Mouse (Mus musculus) hindbrain, embryonic 16.5 days (tissue): ENCODE measurements around the gene Zdbf2. TPM values are rescaled to one million over a fixed set of nuclear protein-coding genes. Genes with fewer than 3 reads are reported as not detected.

Experiments used
- ATAC-seq: fragments of 200-750 bp; cut with Nextera tagmentation; 2 replicates; pipeline ENCODE4 v1.8.0; 2017; ENCODE audit warnings: moderate TSS enrichment, moderate library complexity
- H3K27ac ChIP-seq: fragments of 300-500 bp; sonication (generic); 2 replicates; pipeline ENCODE4 v1.5.1; 2014; ENCODE audit warnings: low read depth, mild to moderate bottlenecking, control low read depth, low read length, moderate library complexity
- H3K27me3 ChIP-seq: fragments of 300-500 bp; sonication (generic); replicated peaks from 2 replicates; pipeline ENCODE4 v1.6.1; 2014; ENCODE audit warnings: low read length; ENCODE audit not compliant: control insufficient read depth, insufficient read depth
- H3K36me3 ChIP-seq: fragments of 300-500 bp; sonication (generic); 2 replicates; pipeline ENCODE4 v1.6.1; 2014; ENCODE audit warnings: mild to moderate bottlenecking, low read length, moderate library complexity, mixed read lengths; ENCODE audit not compliant: control insufficient read depth, insufficient read depth
- H3K4me1 ChIP-seq: fragments of 300-500 bp; sonication (generic); 2 replicates; pipeline ENCODE4 v1.6.1; 2014; ENCODE audit warnings: low read depth, low read length; ENCODE audit not compliant: control insufficient read depth, insufficient read depth
- H3K4me2 ChIP-seq: fragments of 300-500 bp; sonication (generic); 2 replicates; pipeline ENCODE4 v1.6.1; 2014; ENCODE audit warnings: mild to moderate bottlenecking, low read length, control low read depth, moderate library complexity
- H3K4me3 ChIP-seq: fragments of 300-500 bp; sonication (generic); 2 replicates; pipeline ENCODE4 v1.5.1; 2014; ENCODE audit warnings: mild to moderate bottlenecking, low read length, control low read depth, moderate library complexity
- H3K9ac ChIP-seq: fragments of 300-500 bp; sonication (generic); 2 replicates; pipeline ENCODE4 v1.6.1; 2014; ENCODE audit warnings: low read depth, mild to moderate bottlenecking, control low read depth, low read length, moderate library complexity
- H3K9me3 ChIP-seq: fragments of 300-500 bp; sonication (generic); 2 replicates; pipeline ENCODE4 v1.6.1; 2014; ENCODE audit warnings: mild to moderate bottlenecking, low read length, moderate library complexity; ENCODE audit not compliant: control insufficient read depth
- WGBS: fragments of 180-500 bp; shearing (Covaris S2); extraction: QIAGEN DNeasy Blood & Tissue Kit; methylation state at CpG from one replicate; pipeline ENCODE4 v1.1.7; 2014; 5-methylcytosine and 5-hydroxymethylcytosine counted together
- polyA plus RNA-seq: library from polyadenylated mRNA; unstranded; fragments of >200 nt; fragmentation: Nextera tagmentation; extraction: Ambion mirVana; gene quantifications from 2 replicates; pipeline ENCODE4 v1.2.1, GENCODE M21; 2015

Zdbf2 gene
- polyA plus RNA-seq, 1 experiment from 2014 or later: 36.3 TPM

- Histone ChIP-seq H3K4me2 (peak overlapping the region; percentile 60), H3K36me3 (no peaks in the 10 kb centered on the region), H3K27ac (peak overlapping the region; percentile 52; the same call in 1 of the 2 replicates), H3K9me3 (no peaks in the 10 kb centered on the region), H3K4me1 (peaks cover 2% of the 10 kb centered on the region; the same call in 1 of the 2 replicates), H3K27me3 (peaks cover 29% of the 10 kb centered on the region), H3K9ac (peak overlapping the region; percentile 53), H3K4me3 (peak overlapping the region; percentile 34)
- ATAC-seq: no peak
- 2% methylated on average over 18 of the region's 18 CpGs for WGBS
Observed at GRCm38 (mm10) chr1:63247831-63248359, 25.2 kb upstream of the Zdbf2 start.

- Histone ChIP-seq H3K4me1 (peaks cover 2% of the 10 kb centered on the region; the same call in 1 of the 2 replicates), H3K36me3 (no peaks in the 10 kb centered on the region), H3K27ac (peak overlapping the region; percentile 52; the same call in 1 of the 2 replicates), H3K9ac (peak overlapping the region; percentile 53), H3K4me3 (peak overlapping the region; percentile 34), H3K27me3 (peaks cover 29% of the 10 kb centered on the region), H3K4me2 (peak overlapping the region; percentile 60), H3K9me3 (no peaks in the 10 kb centered on the region)
- 3% methylated on average over 44 of the region's 44 CpGs for WGBS
- ATAC-seq: no peak
Observed at GRCm38 (mm10) chr1:63248360-63248851, 24.7 kb upstream of the Zdbf2 start.

GRCm38 (mm10) chr1:63249261-63249660 lies 23.8 kb upstream of the Zdbf2 start:
- WGBS: 54% methylated on average over 4 of the region's 4 CpGs
- Histone ChIP-seq H3K4me1 (peaks cover 2% of the 10 kb centered on the region; the same call in 1 of the 2 replicates), H3K9me3 (no peaks in the 10 kb centered on the region), H3K27ac (no peak overlapping the region), H3K27me3 (peaks cover 33% of the 10 kb centered on the region), H3K9ac (no peak overlapping the region), H3K4me3 (no peak overlapping the region), H3K4me2 (no peak overlapping the region), H3K36me3 (no peaks in the 10 kb centered on the region)
- no peak for ATAC-seq

- H3K9ac ChIP-seq: no peak overlapping the region
- WGBS: 31% methylated on average over 24 of the region's 24 CpGs
- H3K4me3 ChIP-seq: no peak overlapping the region
- H3K9me3 ChIP-seq: no peaks in the 10 kb centered on the region
- H3K36me3 ChIP-seq: no peaks in the 10 kb centered on the region
- H3K27ac ChIP-seq: no peak overlapping the region
- H3K4me1 ChIP-seq: no peaks in the 10 kb centered on the region; the same call in none of the 2 replicates
- H3K27me3 ChIP-seq: peaks cover 54% of the 10 kb centered on the region
- H3K4me2 ChIP-seq: no peak overlapping the region
- ATAC-seq: peak; percentile 58; the same call in 1 of the 2 replicates
Observed at GRCm38 (mm10) chr1:63252351-63253209, 20.5 kb upstream of the Zdbf2 start.

- Histone ChIP-seq H3K27me3 (peaks cover 54% of the 10 kb centered on the region), H3K4me3 (no peak overlapping the region), H3K27ac (no peak overlapping the region), H3K36me3 (no peaks in the 10 kb centered on the region), H3K9ac (no peak overlapping the region), H3K4me2 (no peak overlapping the region), H3K4me1 (no peaks in the 10 kb centered on the region; the same call in 1 of the 2 replicates), H3K9me3 (no peaks in the 10 kb centered on the region)
- no peak for ATAC-seq
- WGBS: 19% methylated on average over 5 of the region's 5 CpGs
Observed at GRCm38 (mm10) chr1:63253291-63253690, 19.8 kb upstream of the Zdbf2 start.

GRCm38 (mm10) chr1:63255101-63255500 lies 18.0 kb upstream of the Zdbf2 start:
- Histone ChIP-seq H3K9ac (no peak overlapping the region), H3K36me3 (no peaks in the 10 kb centered on the region), H3K9me3 (no peaks in the 10 kb centered on the region), H3K27me3 (peaks cover 54% of the 10 kb centered on the region), H3K4me1 (no peaks in the 10 kb centered on the region; the same call in 1 of the 2 replicates), H3K4me2 (no peak overlapping the region), H3K4me3 (no peak overlapping the region), H3K27ac (peak overlapping the region; percentile 10; the same call in 1 of the 2 replicates)
- WGBS: 15% methylated on average over 4 of the region's 4 CpGs
- ATAC-seq: no peak

GRCm38 (mm10) chr1:63256083-63256482 lies 17.0 kb upstream of the Zdbf2 start:
- ATAC-seq: peak; percentile 82
- peak overlapping the region; percentile 71; the same call in 1 of the 2 replicates for H3K27ac ChIP-seq

GRCm38 (mm10) chr1:63258501-63258900 lies 14.6 kb upstream of the Zdbf2 start:
- H3K4me3 ChIP-seq: no peak overlapping the region
- H3K4me2 ChIP-seq: no peak overlapping the region
- no peaks in the 10 kb centered on the region for H3K9me3 ChIP-seq
- no peak overlapping the region for H3K27ac ChIP-seq
- no peak overlapping the region for H3K9ac ChIP-seq
- WGBS: 41% methylated on average over 2 of the region's 2 CpGs
- peaks cover 44% of the 10 kb centered on the region for H3K27me3 ChIP-seq
- H3K4me1 ChIP-seq: no peaks in the 10 kb centered on the region; the same call in 1 of the 2 replicates
- ATAC-seq: no peak
- H3K36me3 ChIP-seq: no peaks in the 10 kb centered on the region

More at GRCm38 (mm10) chr1:63256083-63256482, 17.0 kb upstream of the Zdbf2 start:
- no peak overlapping the region for H3K4me3 ChIP-seq
- no peak overlapping the region for H3K4me2 ChIP-seq
- H3K36me3 ChIP-seq: no peaks in the 10 kb centered on the region
- H3K4me1 ChIP-seq: no peaks in the 10 kb centered on the region; the same call in 1 of the 2 replicates
- peaks cover 54% of the 10 kb centered on the region for H3K27me3 ChIP-seq
- WGBS: 4% methylated on average over 5 of the region's 5 CpGs
- H3K9me3 ChIP-seq: no peaks in the 10 kb centered on the region
- H3K9ac ChIP-seq: no peak overlapping the region

GRCm38 (mm10) chr1:63259271-63259830 lies 13.7 kb upstream of the Zdbf2 start:
- ATAC-seq: no peak
- no peaks in the 10 kb centered on the region; the same call in 1 of the 2 replicates for H3K4me1 ChIP-seq
- H3K27me3 ChIP-seq: peaks cover 40% of the 10 kb centered on the region
- no peak overlapping the region for H3K4me3 ChIP-seq
- no peak overlapping the region for H3K9ac ChIP-seq
- H3K27ac ChIP-seq: no peak overlapping the region
- no peak overlapping the region for H3K4me2 ChIP-seq
- no peaks in the 10 kb centered on the region for H3K36me3 ChIP-seq
- WGBS: 45% methylated on average over 11 of the region's 11 CpGs
- no peaks in the 10 kb centered on the region for H3K9me3 ChIP-seq
